Mouse (Mus musculus) G1E (cell line): ENCODE results near the gene Unc13b.

Experiments
- CTCF ChIP-seq: IDR thresholded peaks from 2 replicates; pipeline ENCODE4 v1.5.1; 2012; ENCODE audit warnings: low read depth, low read length, inconsistent platforms, mixed read lengths
- GATA1 ChIP-seq: IDR thresholded peaks from 2 replicates; pipeline ENCODE4 v1.6.1; 2012; ENCODE audit warnings: borderline replicate concordance, low read length, inconsistent platforms, mixed read lengths

GRCm38 (mm10) chr4:43040881-43041547 lies 17.7 kb upstream of the Unc13b start:
- TF ChIP-seq GATA1 (no peak), CTCF (no peak)
